Mouse (Mus musculus) spleen, adult 2 months (tissue): ENCODE data around the gene Hdac9. TPM values are rescaled to one million over a fixed set of nuclear protein-coding genes. Genes with fewer than 3 reads are reported as not detected.

Experiments used
- DNase-seq, 2 experiments: peaks; one replicate each; pipeline versions ENCODE4 v3.0.0 to v3.0.0-alpha.2; 2012 to 2021; ENCODE audit warnings: low spot score in 2 of 2, low read depth in 1 of 2
- H3K27ac ChIP-seq: fragments of 200-500 bp; 2 replicates; pipeline ENCODE4 v1.5.1; 2012; ENCODE audit warnings: low read length, inconsistent platforms; ENCODE audit not compliant: insufficient read depth
- H3K27me3 ChIP-seq: fragments of 200-500 bp; 2 replicates; pipeline ENCODE4 v1.6.1; 2012; ENCODE audit warnings: mild to moderate bottlenecking, moderate library complexity, low read length, inconsistent platforms; ENCODE audit not compliant: control insufficient read depth, insufficient read depth
- H3K36me3 ChIP-seq: fragments of 200-500 bp; 2 replicates; pipeline ENCODE4 v1.6.1; 2012; ENCODE audit warnings: mild to moderate bottlenecking, low read length, inconsistent platforms; ENCODE audit not compliant: control insufficient read depth, insufficient read depth
- H3K4me1 ChIP-seq: fragments of 200-500 bp; 2 replicates; pipeline ENCODE4 v1.6.1; 2011; ENCODE audit warnings: inconsistent platforms; ENCODE audit not compliant: control insufficient read depth, insufficient read depth, insufficient read length
- H3K4me3 ChIP-seq: fragments of 200-500 bp; 2 replicates; pipeline ENCODE4 v1.5.1; 2011; ENCODE audit warnings: mild to moderate bottlenecking, inconsistent platforms; ENCODE audit not compliant: insufficient read depth, insufficient read length; ENCODE audit errors: extremely low read depth
- CTCF ChIP-seq: fragments of 200-500 bp; IDR thresholded peaks from 2 replicates; pipeline ENCODE4 v1.5.1; 2011; ENCODE audit warnings: mild to moderate bottlenecking, inconsistent platforms; ENCODE audit not compliant: insufficient read depth, insufficient read length, insufficient replicate concordance; ENCODE audit errors: extremely low read depth
- POLR2A ChIP-seq: fragments of 200-500 bp; IDR thresholded peaks from 2 replicates; pipeline ENCODE4 v1.6.1; 2011; ENCODE audit warnings: low read depth, low read length, inconsistent platforms
- WGBS: fragments of 180-500 bp; shearing (Covaris S2); methylation state at CpG from one replicate; pipeline ENCODE4 v1.1.7; 2018; 5-methylcytosine and 5-hydroxymethylcytosine counted together
- polyA plus RNA-seq: library from polyadenylated mRNA; depleted of rRNA; stranded (reverse); fragments of >200 nt; gene quantifications from 2 replicates; pipeline ENCODE4 v1.2.3, GENCODE M21; 2012; rRNA removed

Hdac9 gene
- 8.8 and 8.9 TPM in 2 replicates for polyA plus RNA-seq

DNA sequence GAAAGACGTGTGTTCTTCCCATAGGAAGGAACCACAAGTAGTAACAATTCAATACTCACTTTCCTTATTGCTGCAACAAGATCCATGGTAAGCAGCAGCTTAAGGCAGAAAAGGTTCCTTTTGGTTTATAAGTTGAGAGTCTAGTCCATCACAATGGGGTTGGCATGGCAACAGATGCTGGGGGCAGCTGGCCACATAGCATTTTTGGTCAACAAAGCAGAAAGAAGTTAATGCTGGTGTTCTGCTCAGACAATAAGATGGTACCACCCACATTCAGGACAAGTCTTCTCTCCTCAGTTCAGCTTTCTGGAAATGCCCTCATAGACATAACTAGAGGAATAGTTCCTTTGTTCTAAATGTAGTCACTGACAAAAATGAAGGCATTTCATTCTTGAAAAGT is at the start of gene Hdac9:
Hdac9 (minus strand) TSS at position 101 of the 400 bp plus-strand sequence.
- Histone ChIP-seq H3K4me1 (no peaks in the 10 kb centered on the region; the same call in 1 of the 2 replicates), H3K4me3 (no peak within 1 kb of the TSS), H3K27ac (no peak within 1 kb of the TSS), H3K36me3 (no peaks in the 10 kb centered on the region), H3K27me3 (no peaks in the 10 kb centered on the region)
- WGBS = 74% methylated on average over 1 of the region's 1 CpGs
- no peak for TF ChIP-seq POLR2A
- no peak for TF ChIP-seq CTCF
- no peak for DNase-seq

DNA sequence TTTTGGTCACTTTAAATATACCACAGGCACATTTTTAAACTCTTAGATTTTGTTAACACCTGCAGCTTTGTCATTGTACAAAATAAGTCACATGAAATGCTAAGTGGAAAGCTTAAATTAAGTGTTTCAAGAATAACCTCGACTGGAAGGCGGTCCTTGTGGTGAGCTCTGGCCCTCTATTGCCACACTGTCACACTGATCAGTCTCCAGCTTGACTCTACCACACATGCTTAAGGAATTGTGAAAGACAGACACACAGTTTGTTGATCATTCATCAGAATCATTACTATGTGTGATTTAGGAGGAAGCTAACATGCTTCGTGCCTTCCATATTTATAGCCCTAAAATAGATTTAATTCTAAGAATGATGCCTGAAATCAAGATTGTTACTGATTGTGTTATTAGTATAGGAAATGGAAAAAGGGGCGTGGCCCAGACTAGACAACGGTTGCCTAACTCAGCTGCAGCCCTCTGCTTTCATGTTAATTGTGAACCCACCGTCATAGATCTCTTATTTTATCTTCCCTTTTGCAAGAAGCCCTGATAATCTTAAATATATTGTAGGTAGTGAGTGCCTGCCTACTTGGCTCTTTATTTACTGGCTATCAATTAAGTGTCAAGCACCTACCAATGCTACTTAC is 32.3 kb upstream of the Hdac9 start:
- TF ChIP-seq POLR2A = no peak
- no peak for TF ChIP-seq CTCF
- DNase-seq = no peak
- no peaks in the 10 kb centered on the region for H3K36me3 ChIP-seq
- H3K4me1 ChIP-seq = no peaks in the 10 kb centered on the region
- WGBS = 33% methylated on average over 6 of the region's 6 CpGs
- H3K27ac ChIP-seq = no peak overlapping the region
- H3K27me3 ChIP-seq = no peaks in the 10 kb centered on the region
- no peak overlapping the region for H3K4me3 ChIP-seq

DNA sequence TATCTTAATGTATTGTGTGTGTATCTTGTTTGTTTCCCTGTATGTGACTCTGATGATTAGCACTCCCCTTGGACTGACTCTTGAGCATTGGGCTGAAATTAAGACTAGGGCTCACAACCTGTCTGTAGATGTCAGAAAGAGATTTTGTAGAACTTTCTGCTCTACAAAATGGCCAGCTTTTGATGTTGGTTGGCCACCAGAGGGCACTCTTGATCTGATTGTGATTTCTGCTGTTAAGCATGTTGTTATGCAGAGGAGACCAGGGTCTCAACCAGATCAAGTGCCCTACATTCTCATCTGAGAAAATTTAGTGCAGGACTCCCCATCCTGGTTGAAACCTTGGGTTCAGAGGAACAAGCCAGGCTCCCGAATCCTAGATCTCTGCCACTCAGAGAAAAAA is 21.0 kb upstream of the Hdac9 start:
- H3K27ac ChIP-seq = no peak overlapping the region
- no peaks in the 10 kb centered on the region for H3K36me3 ChIP-seq
- no peak overlapping the region for H3K4me3 ChIP-seq
- no peak for DNase-seq
- WGBS = 93% methylated on average over 1 of the region's 1 CpGs
- H3K4me1 ChIP-seq = no peaks in the 10 kb centered on the region
- no peak for TF ChIP-seq CTCF
- TF ChIP-seq POLR2A = no peak
- no peaks in the 10 kb centered on the region for H3K27me3 ChIP-seq

DNA sequence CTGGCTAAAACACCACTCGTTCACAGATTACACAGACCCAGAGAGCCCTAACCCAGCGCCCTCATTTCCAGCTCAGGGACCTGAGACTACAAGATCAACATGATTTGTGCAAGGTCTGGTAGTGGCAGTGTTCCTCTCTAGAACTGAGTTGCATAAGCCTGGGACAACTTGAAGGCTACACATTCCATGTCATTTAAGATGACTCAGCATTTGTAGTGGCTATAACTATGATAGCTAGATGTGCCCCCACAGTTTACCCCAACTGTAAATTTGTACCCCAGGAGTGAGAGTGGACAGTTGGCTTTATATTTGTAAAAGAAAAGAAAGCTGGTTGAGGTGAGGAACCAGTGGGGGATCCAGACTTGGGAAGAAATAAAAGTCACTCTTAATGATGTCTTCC is 8.9 kb downstream of the Hdac9 start:
- DNase-seq = no peak
- H3K4me3 ChIP-seq = no peak overlapping the region
- no peaks in the 10 kb centered on the region for H3K36me3 ChIP-seq
- no peak overlapping the region for H3K27ac ChIP-seq
- WGBS = 66% methylated on average over 2 of the region's 2 CpGs
- TF ChIP-seq POLR2A = no peak
- no peak for TF ChIP-seq CTCF
- H3K27me3 ChIP-seq = peaks cover 7% of the 10 kb centered on the region
- H3K4me1 ChIP-seq = no peaks in the 10 kb centered on the region

DNA sequence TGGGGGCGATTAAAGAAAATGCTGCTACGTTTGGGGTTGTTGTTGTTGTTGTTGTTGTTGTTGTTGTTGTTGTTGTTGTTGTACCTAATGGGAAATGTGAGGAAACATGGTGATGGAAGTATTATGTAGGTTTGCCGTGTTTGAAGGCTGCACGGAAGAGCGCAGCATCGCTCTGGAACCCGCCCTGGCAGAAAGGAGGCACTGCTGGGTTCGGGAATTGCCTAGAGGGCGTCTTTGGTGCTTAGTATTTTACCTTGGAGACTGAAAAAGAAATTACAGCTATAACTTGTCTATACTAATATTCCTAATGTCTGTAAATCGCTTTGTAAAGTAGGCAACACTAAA is 9.4 kb downstream of the Hdac9 start:
- no peak for TF ChIP-seq CTCF
- no peak for TF ChIP-seq POLR2A
- Histone ChIP-seq H3K27me3 (peaks cover 7% of the 10 kb centered on the region), H3K4me3 (peak overlapping the region; percentile 73), H3K36me3 (no peaks in the 10 kb centered on the region), H3K4me1 (no peaks in the 10 kb centered on the region), H3K27ac (no peak overlapping the region)
- no peak for DNase-seq
- 5% methylated on average over 10 of the region's 10 CpGs for WGBS

DNA sequence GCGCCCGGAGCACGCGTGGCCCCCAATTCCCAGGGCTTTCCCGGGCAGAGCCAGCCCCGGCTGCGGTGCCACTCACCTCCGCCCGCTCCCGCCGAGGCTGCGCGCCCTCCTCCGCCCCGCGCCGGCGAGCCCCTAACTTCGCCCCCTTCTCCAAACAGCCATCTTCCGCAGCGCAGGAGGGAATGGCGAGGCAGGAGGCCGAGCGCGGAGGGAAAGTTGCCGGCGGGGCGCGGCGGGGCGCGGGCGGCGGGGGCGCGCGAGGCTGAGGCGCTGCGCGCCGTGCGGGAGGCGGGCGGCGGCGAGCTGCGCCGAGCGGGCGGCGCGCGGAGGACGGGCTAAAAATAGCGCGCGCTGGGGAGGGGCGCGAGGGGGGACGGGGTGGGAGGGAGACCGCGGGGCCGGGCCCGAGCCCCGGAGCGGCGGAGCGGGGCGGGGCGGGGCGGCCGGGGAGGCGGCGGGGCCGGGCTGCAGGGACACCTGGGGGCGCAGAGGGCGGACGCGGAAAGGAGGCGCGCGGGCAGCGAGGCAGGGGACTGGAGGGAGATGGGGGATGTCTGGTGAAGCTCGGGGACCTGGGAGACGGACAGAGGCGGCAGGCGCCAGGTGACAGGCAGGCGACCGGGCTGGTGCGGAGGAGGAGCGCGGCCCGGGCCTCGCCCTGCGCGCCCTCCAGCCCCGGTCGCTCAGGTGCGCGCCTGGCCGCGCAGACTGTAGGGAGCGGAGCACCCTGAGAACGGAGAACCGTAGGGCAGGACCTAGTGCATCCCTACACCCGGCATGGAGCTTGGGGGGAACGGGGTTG is 10.0 kb downstream of the Hdac9 start:
- DNase-seq = peak in 1 of 2 experiments; percentile 16

DNA sequence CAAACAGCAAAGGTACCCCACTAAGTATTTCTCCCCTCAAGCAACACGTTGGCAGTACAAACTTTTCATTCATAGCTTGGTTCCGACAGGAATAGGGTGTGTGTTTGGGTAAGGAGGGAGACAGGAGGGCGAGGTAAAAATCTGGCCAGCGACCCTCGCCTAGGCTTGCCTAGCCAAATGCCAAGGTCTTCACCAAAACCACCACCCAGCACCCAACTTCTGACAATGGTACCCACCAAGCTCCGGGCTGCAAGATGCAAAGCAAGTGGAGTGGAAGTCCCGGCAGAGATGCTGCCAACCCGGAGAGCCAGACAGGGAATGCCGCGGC is 10.6 kb downstream of the Hdac9 start:
- whole genome bisulfite sequencing = 11% methylated on average over 10 of the region's 10 CpGs

More for the DNA sequence above, 10.0 kb downstream of the Hdac9 start:
- H3K27ac ChIP-seq = no peak overlapping the region
- H3K36me3 ChIP-seq = no peaks in the 10 kb centered on the region
- peaks cover 7% of the 10 kb centered on the region for H3K27me3 ChIP-seq
- no peaks in the 10 kb centered on the region for H3K4me1 ChIP-seq
- H3K4me3 ChIP-seq = peak overlapping the region; percentile 73
- TF ChIP-seq POLR2A (no peak), CTCF (no peak)
- WGBS = 3% methylated on average over 87 of the region's 107 CpGs

More for the DNA sequence above, 10.6 kb downstream of the Hdac9 start:
- Histone ChIP-seq H3K4me3 (peak overlapping the region; percentile 67), H3K4me1 (no peaks in the 10 kb centered on the region), H3K36me3 (no peaks in the 10 kb centered on the region), H3K27ac (no peak overlapping the region), H3K27me3 (peaks cover 7% of the 10 kb centered on the region)
- DNase-seq = no peak
- TF ChIP-seq CTCF (no peak), POLR2A (no peak)
